Mouse (Mus musculus) thymus, postnatal 10 days (tissue): ENCODE data around the gene Mup16.
"Not testable (repeated sequence)": the region's sequence is repeated elsewhere in the genome, so short reads cannot be mapped to it uniquely, and the experiment has no call there.

Experiments used
- DNase-seq, 2 experiments: peaks; one replicate each; pipeline ENCODE4 v3.0.0; 2021; ENCODE audit warnings: low spot score in 2 of 2

Mup16 gene

DNA sequence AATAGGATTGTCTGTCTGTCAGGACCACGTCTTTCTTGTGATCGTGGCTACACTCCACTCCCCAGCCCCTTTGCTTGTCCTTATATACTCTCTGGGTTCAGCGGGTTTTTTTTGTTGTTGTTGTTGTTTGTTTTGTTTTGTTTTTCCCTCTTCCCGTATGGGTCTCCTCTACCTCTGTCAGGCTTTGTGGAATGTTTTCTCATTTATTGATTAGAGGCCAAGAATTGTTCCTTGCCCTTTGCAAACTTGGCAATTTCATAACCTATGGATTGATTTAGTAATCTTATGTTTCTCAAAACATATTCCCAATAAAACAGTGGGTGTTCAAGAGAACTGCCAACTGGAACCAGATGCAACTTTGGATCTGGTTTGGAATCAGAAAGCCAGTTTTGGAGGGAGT is at the start of gene Mup16:
TSS of gene Mup16 (minus strand) at position 101 of the 400 bp plus-strand sequence.
- DNase-seq = not testable (repeated sequence)

DNA sequence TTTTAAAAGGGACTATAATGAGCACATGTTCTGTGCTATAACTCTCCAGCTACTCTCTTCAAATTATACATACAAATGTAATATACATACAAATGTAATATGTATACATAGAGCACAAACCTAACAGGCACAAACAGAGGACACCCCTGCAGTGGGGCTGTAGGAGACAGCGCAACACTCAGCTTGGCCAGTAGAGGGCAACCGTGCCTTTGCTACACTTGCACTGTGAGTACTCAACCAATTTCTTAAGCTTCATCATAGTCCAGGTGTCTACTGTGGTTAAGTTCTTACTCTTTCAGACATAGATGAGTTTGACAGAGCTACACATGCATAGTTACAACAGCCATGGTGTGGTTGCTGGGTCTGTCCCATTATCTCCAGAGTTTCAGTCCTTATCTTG is 36.6 kb upstream of the Mup16 start:
- DNase-seq = not testable (repeated sequence)
